ENCODE assay signal across 13 mouse cellular contexts in the genomic region with DNA sequence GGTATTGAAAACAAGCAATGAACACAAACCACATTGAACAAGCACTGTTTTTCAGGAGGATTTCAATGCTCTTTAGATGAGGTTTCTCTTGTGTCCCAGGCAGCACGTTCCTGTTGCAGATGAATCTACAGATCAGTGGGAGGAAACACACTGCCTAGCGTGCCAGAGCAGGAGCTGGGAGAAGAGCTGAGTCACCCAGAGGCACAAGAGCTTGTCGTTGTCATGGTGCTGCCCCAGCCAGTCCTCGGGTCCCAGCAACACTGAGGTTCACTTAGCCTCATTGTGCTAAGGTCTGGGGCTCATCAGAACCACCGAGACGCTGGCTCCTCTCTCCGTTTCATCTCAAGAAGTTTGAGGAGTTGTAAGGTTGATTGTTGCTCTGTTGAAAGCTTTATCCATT.
DNase-seq lines count a peak whose midpoint lies in the region; ATAC-seq and TF ChIP-seq lines count a peak whose summit lies in the region.
"Had no signal": no experiment of that assay in that cellular context is flagged by ENCODE, and none has a peak within 500 bp of the region (broad histone marks: within the 10 kb centered on the region; RNA-seq: fewer than 3 reads in every experiment).

No protein-coding gene starts in this region.

- peak; percentile 47 for DNase-seq in layer of hippocampus, adult 11-12 months (ENCODE audit: low spot score)
- no peak for DNase-seq in layer of hippocampus, postnatal 25 days (ENCODE audit: extremely low spot score in 1 of 2, low spot score in 1 of 2)
- peak; percentile 22 for DNase-seq in 416B (ENCODE audit: low read depth)
- DNase-seq in adrenal gland, postnatal 10 days: peak; percentile 16
- DNase-seq in hindbrain, embryonic 14.5 days (ENCODE audit: low spot score): no peak
- DNase-seq in ovary, adult 18-20 months (ENCODE audit: low spot score): no peak
- no peak for DNase-seq in thymus, adult 18-20 months
- DNase-seq in heart, adult 2 months: no peak
- DNase-seq: cerebellum, adult 2 months; gastrocnemius, adult 2 months had no signal

- intact Hi-C loops in heart, adult 2 months (cut with DNase I): loop anchor here (5.0 kb wide), 1 partner anchor 1632 kb away; no protein-coding TSS in a partner anchor

- no peak for TF ChIP-seq CTCF in heart, adult 2 months (IDR thresholded peaks at IDR 0.05)

- peaks cover 3% of the 10 kb centered on the region; the same call in 1 of the 2 replicates for H3K4me1 ChIP-seq in hindbrain, embryonic 14.5 days (replicated peaks; ENCODE audit: control insufficient read depth, insufficient read depth, low read length)
- no peaks in the 10 kb centered on the region for H3K4me1 ChIP-seq in heart, adult 2 months (ENCODE audit: control insufficient read depth, insufficient read depth, low read length)

- 23% methylated on average over 7 of the region's 7 CpGs for WGBS in hindbrain, embryonic 14.5 days
- 44% methylated on average over 7 of the region's 7 CpGs for WGBS in heart, adult 2 months

- H3K9ac ChIP-seq in hindbrain, embryonic 14.5 days: no peak overlapping the region
- H3K9ac ChIP-seq in heart, adult 2 months (ENCODE audit: low read depth, low read length): no peak overlapping the region
- H3K9ac ChIP-seq: limb, embryonic 12.5 days had no signal

- no peak overlapping the region for H3K4me2 ChIP-seq in hindbrain, embryonic 14.5 days (replicated peaks)
- H3K4me2 ChIP-seq: limb, embryonic 12.5 days had no signal

- no peak for TF ChIP-seq POLR2A in heart, adult 2 months (IDR thresholded peaks at IDR 0.05; ENCODE audit: insufficient read depth, low read depth, low read length)

- no peak for TF ChIP-seq EP300 in heart, adult 2 months (IDR thresholded peaks at IDR 0.05; ENCODE audit: insufficient read depth, low read depth, low read length)

- 0 out of 2 replicates have a peak, but pooled peaks have one; percentile 24 for ATAC-seq in hindbrain, embryonic 14.5 days (ENCODE audit: low FRiP score)
- ATAC-seq: intestine, embryonic 16.5 days; Patski had no signal

- H3K9me3 ChIP-seq in hindbrain, embryonic 14.5 days (ENCODE audit: control insufficient read depth, low read length): no peaks in the 10 kb centered on the region
- H3K9me3 ChIP-seq: limb, embryonic 12.5 days had no signal

- H3K79me2 ChIP-seq in heart, adult 2 months (replicated peaks; ENCODE audit: control insufficient read depth, insufficient read depth, low read length): no peaks in the 10 kb centered on the region

- no peak overlapping the region for H3K27ac ChIP-seq in hindbrain, embryonic 14.5 days
- no peak overlapping the region for H3K27ac ChIP-seq in heart, adult 2 months
- H3K27ac ChIP-seq: gastrocnemius, adult 2 months; limb, embryonic 12.5 days had no signal

- H3K36me3 ChIP-seq in hindbrain, embryonic 14.5 days (replicated peaks; ENCODE audit: control insufficient read depth, insufficient read depth): no peaks in the 10 kb centered on the region
- H3K36me3 ChIP-seq in heart, adult 2 months (ENCODE audit: control insufficient read depth, insufficient read depth, low read length): no peaks in the 10 kb centered on the region
- H3K36me3 ChIP-seq: limb, embryonic 12.5 days had no signal

- H3K27me3 ChIP-seq in hindbrain, embryonic 14.5 days (ENCODE audit: control insufficient read depth, insufficient read depth, low read length): no peaks in the 10 kb centered on the region
- H3K27me3 ChIP-seq in heart, adult 2 months (ENCODE audit: control insufficient read depth, insufficient read depth, low read length): no peaks in the 10 kb centered on the region
- H3K27me3 ChIP-seq: Patski had no signal

- H3K4me3 ChIP-seq in hindbrain, embryonic 14.5 days (replicated peaks; ENCODE audit: low read length): no peak overlapping the region
- no peak overlapping the region for H3K4me3 ChIP-seq in heart, adult 2 months
- H3K4me3 ChIP-seq: gastrocnemius, adult 2 months; limb, embryonic 12.5 days had no signal

Comparison
In these comparisons a context has a peak if more than half of its experiments do, and no peak if none do; other contexts are left out.
1. DNase-seq: peak in layer of hippocampus, adult 11-12 months (single experiment), 416B (single experiment) and adrenal gland, postnatal 10 days (single experiment); none in layer of hippocampus, postnatal 25 days (0 of 2), hindbrain, embryonic 14.5 days (single experiment), ovary, adult 18-20 months (single experiment), thymus, adult 18-20 months (0 of 2) and heart, adult 2 months (0 of 2).